Mouse (Mus musculus): ENCODE measurements around the gene Glmn.

Glmn gene

DNA sequence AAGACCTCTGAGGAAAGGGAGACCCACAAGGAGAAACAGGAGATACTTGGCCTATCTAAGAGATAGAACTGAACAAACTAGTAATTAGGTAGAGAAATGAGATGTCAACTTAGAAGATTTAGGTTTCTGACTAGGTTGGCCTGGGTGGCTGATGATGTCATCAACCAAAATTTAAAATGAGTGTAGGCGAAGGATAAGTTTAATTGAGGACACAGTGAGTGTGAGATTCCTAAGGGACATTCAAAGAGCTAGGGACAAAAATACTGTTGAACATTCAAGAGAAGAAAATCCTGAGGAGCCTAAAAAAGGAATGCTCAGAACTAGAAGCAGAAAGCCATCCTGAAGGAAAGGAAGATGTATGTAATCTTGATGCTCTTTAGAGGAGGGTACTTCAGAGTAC is 81.6 kb downstream of the Glmn start:
- DNase-seq (ENCODE audit: low spot score): no peak

DNA sequence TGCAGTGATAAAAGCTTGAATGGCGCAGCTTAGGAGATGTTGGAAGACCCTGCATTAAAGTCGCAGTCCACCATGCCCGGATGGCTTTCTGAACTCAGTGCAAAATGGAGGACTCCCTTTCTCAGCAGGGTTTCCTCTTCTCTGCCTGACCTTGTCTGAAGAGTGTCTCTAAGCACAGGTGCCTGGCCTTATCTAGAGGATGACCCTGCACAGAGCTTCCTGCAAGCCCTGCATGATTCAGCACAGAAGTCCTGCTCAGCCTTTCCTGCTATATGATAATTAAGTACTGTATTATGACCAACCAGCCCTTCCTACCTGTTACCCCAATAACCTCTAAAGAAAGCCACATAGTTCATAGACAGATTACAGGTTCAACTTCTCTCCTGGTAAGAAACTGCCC is 82.2 kb downstream of the Glmn start:
- no peak for DNase-seq (ENCODE audit: low spot score)

DNA sequence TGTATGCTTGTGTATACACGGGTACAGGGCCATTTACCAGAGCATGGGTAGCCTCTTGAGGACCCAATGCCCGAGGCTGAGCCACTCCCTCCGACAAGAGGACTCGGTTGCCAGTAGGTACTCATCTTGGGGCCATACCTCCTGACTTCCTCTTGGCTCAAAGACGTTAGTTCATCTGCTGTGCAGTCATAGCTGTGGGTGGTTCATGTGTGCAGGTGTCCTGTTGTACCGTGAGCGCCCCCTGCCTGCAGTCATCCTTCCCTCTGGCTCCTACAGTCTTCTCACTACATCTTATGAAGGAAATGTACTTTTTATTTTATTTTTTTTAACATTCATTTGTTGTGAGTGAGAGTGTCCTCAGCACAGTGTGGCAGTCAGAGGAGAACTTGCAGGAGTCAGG is 84.1 kb downstream of the Glmn start:
- peak; percentile 26 for DNase-seq (ENCODE audit: low spot score)

DNA sequence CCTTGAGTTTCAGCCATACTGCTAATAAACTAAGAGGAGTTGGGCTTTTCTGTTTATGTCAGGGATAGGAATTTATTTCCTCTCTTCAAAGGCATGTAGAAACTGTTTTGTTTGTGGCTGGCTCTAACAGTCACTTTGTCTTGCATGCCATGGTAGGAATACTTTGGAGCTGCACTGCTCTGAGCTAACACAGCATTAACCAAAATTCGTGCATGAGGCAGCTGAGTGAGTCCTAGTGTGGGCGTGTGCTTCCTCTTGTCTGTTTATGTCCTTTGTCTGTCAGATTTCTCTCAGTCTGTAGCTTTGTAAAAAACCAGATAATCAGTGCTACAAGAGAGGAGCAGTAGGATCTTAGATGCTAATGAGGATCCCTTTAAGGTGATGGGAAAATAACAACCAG is 86.4 kb downstream of the Glmn start:
- DNase-seq (ENCODE audit: low spot score): no peak

DNA sequence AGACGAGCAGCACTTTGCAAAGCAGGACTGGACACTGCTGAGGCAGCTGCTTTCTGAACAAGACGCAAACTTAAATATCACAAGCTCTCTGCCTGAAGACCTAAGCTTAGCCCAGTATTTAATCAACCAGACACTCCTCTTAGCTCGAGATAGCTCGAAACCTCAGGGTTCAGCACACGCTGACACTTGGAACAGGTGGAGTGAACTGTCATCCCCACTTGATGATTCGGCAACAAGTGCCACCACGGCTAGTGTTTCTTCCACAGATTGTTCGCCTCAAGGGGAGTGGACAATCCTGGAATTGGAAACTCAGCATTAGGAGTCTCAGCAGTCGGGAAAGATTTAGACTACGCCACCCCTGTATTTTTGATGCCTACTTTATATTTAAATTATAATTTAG is 87.2 kb downstream of the Glmn start:
- no peak for DNase-seq (ENCODE audit: low spot score)

DNA sequence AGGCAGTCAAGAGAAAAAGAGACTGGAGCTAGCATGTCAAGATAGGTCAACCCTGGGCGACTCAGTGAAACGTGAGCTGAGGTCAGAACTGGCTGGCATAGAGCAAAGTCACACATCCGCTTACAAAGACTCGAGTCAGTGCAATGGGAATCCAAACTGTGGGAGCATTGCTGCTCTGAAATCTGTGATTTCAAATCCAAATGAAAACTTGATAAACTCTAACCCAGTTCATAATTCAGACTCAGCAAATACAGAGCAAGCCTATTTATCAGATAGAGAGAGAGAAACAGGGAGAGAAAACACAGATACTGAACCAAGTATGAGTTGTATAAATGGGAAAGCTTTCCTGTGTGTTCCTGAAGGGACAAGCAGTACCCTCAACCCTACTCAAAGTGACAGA is 90.4 kb downstream of the Glmn start, which contains the start of gene Gm42669:
TSS of gene Gm42669 (plus strand) at position 301 of the 400 bp plus-strand sequence.
- no peak for DNase-seq (ENCODE audit: low spot score)

DNA sequence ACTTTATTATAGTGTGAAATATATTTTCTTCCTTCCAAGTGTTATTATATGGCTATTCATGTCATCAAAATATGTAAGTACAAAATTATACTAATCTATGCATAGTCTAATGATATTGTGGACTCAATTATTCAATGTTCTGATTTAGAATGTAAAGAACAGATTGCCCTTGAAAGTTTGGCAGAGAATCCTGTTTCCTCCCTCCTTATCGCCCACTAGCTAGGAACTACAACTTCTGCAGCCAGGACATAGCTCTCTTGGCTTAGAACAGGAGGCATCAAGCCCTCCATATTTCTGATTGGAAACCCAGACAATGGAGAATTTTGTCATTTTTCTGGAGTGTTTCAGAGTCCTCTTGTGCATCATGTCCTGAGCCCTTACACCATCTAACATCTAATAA is 96.9 kb downstream of the Glmn start:
- no peak for DNase-seq (ENCODE audit: low spot score)

DNA sequence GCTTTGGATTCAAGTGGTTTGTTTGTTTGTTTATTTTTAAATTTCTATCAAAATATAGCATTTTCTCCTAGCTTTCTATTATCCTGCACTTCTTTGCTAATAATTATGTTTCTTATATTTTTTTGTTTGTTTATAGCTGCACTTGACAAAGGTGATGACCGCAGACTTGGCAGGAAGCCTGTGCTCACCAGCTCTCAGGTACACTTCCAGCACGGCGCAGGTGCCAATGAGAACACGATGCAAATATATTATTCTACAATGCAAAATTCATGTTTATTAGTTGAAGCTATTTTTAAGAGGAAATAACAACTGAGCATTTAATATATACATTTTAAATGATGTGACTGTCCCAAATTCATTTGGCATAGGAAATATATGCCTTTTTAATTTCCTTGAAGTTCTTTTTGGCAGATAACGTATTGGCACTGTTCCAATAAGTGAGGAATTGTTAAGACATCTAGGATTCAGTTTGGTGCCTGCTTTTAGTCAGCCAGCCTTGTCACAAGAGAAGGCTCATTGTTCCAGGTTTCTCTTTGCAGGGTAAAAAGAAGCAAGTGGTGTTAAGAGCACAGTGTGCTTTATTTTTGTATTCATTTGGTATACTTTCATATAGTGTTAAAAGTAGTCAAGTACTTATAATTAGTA is 97.7 kb downstream of the Glmn start:
- no peak for DNase-seq (ENCODE audit: low spot score)

Measured in urinary bladder, postnatal 25 days (tissue).